Mouse (Mus musculus) layer of hippocampus, adult 8-10 months (tissue): Measurements from ENCODE around the gene Gm20870. TPM values are rescaled to one million over a fixed set of nuclear protein-coding genes. Genes with fewer than 3 reads are reported as not detected.
"Not testable (repeated sequence)": the region's sequence is repeated elsewhere in the genome, so short reads cannot be mapped to it uniquely, and the experiment has no call there.

Experiments
- DNase-seq, 2 experiments: peaks; one replicate each; pipeline ENCODE4 v3.0.0; 2022; ENCODE audit warnings: low spot score in 2 of 2
- total RNA-seq, 4 experiments: library from RNA; stranded (reverse); gene quantifications; 2 replicates each; pipeline ENCODE4 v1.2.4; 2022

Gm20870 gene
- not detected for total RNA-seq

DNA sequence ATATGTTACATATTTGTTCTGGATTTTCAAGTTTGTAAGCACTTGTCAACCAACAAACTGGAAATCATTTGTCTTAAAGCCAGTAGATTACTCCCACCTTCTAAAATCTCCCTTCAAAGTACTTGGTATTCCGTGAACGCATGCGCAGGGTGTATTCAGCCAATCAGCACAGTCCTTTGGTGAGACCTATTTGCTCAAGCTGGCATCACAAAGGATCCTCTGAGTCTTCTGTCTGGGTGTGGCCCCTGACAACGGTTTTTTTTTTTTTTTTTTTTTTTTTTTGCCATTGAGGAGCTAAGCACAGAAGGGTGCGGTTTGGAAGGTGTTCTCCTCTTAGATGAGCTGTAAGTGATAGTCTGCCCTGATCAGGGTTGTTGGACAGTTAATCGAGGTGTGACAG lies at the start of gene Gm20870:
Gene Gm20870 (plus strand): TSS at position 301 of the 400 bp plus-strand sequence.
- DNase-seq, result not testable (repeated sequence)

Other genes starting within 250 kb of the Gm20870 start
- gene Gm20869, start 222.6 kb upstream of the Gm20870 start, total RNA-seq, result not detected